1 mouse cellular context compared by ENCODE assay signal in the genomic region with DNA sequence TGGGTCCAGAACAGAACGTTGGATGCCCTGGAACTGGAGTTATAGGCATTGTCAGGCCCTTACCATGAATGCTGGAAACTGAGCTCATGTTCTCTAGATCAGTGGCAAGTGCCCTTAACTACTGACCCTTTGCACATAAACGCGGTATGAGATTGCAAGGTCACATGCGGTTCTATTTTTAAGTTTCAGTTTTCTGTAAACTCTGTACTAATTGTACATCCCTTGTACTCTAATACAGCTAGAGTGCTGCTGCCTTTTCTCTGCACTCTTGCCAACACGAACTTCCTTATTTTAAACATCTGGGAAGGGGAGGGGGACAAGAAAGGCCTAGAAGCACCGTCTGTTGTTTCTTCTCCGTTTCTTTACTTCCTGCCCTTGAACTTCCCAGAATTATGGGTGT.
TF ChIP-seq lines count a peak whose summit lies in the region.

No protein-coding gene starts in this region.

TF ChIP-seq in MEL, 35 proteins besides CTCF, POLR2A, EP300 and RAD21:
- TF ChIP-seq ZNF384 (IDR thresholded peaks at IDR 0.05; ENCODE audit: low read depth, low read length) (no peak), POLR2AphosphoS2 (IDR thresholded peaks at IDR 0.05; ENCODE audit: low read length) (no peak), ZC3H11A (IDR thresholded peaks at IDR 0.05; ENCODE audit: low read depth, low read length) (no peak), MYB (IDR thresholded peaks at IDR 0.05; ENCODE audit: low read depth, low read length) (no peak), GATA1 (IDR thresholded peaks at IDR 0.05; ENCODE audit: low read depth, low read length) (no peak), TAL1 (IDR thresholded peaks at IDR 0.05; ENCODE audit: low read length) (no peak), BHLHE40 (IDR thresholded peaks at IDR 0.05; ENCODE audit: borderline replicate concordance, low read depth, low read length) (no peak)
